Mouse (Mus musculus) lung, postnatal 36 days (tissue): Measurements from ENCODE around the gene Col11a2.
"Not testable (repeated sequence)": the region's sequence is repeated elsewhere in the genome, so short reads cannot be mapped to it uniquely, and the experiment has no call there.

Source experiments
- DNase-seq: peaks from one replicate; pipeline ENCODE4 v3.0.0; 2022; ENCODE audit warnings: mixed read lengths

The Col11a2 gene

GRCm38 (mm10) chr17:34038878-34039561, at the start of gene Col11a2:
TSS of gene Col11a2 (plus strand) at chr17:34039437.
- DNase-seq: no peak

- peak; percentile 80 for DNase-seq
These were observed 47.2 kb upstream of the Col11a2 start for GRCm38 (mm10) chr17:33991788-33992664.

DNA sequence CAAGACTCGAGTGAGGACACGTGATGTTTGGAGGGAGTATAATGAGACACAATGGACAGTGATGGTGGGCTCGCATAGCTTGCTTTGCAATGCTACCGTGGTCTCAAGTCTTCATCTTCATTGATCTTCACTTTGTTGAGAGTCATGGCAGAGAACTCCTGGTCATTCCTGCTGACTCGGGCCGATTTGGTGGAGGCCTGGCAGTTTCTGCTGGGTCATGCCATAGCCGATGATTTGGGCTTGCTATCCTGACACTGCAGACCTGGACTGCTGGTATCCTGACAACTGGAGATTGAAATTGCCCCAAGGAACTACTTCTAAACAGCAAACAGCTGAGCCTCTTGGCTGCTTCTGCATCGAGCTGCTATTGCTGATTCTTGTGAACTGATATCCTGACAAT, 44.3 kb upstream of the Col11a2 start:
- DNase-seq: no peak

DNA sequence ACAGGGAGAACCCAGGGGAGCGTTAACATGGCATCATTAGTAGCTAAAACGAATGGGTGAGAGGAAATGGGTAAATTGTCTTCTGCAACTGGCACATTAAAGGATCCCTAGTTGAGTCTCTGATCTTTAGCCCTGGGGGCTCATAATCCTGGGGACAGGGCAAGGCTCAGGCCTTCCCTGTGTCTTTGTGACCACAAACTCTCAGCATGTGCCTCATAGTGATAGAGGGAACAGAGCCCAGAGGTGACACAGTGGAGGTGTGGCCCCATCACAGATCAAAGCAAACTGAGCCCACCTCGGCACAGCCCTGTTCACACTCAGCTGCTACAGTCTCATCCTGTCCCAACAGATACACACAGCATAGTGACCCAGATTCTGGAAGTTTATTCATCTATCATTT, 43.6 kb upstream of the Col11a2 start:
- no peak for DNase-seq

GRCm38 (mm10) chr17:33997025-33997424, 42.2 kb upstream of the Col11a2 start:
- DNase-seq: not testable (repeated sequence)

GRCm38 (mm10) chr17:33998697-33999096, 40.5 kb upstream of the Col11a2 start:
- DNase-seq: not testable (repeated sequence)

- peak; percentile 53 for DNase-seq
These were observed 39.7 kb upstream of the Col11a2 start for GRCm38 (mm10) chr17:33999341-34000149.

GRCm38 (mm10) chr17:34000150-34000537, 39.1 kb upstream of the Col11a2 start, which contains the start of gene H2-K1:
TSS of gene H2-K1 (minus strand) at chr17:34000347.
- DNase-seq: peak; percentile 98

- not testable (repeated sequence) for DNase-seq
These were observed 38.4 kb upstream of the Col11a2 start for GRCm38 (mm10) chr17:34000796-34001195.

GRCm38 (mm10) chr17:34003426-34003825, 35.8 kb upstream of the Col11a2 start:
- peak; percentile 57 for DNase-seq

GRCm38 (mm10) chr17:34006570-34006969, 32.7 kb upstream of the Col11a2 start:
- DNase-seq: no peak

DNA sequence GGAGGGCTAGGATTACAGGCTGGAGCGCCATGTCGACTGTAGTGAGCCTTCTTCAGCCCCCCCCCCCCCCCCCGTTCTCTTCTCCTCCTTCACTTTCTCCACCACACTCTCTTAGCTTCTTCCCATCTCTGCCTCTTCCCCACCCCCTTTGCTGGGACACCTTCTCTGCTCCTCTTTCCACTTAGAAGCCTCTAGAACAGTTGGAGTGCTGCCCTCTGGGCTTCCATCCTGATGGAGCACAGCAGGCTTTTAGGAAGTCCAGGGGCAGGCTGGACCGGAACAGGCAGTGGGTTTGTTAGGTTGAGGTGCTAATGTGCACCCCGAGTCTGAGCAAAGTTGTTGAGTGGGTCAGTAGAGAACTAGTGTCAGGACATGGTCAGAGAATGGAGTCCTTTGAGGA, 29.1 kb upstream of the Col11a2 start:
- DNase-seq: no peak

DNA sequence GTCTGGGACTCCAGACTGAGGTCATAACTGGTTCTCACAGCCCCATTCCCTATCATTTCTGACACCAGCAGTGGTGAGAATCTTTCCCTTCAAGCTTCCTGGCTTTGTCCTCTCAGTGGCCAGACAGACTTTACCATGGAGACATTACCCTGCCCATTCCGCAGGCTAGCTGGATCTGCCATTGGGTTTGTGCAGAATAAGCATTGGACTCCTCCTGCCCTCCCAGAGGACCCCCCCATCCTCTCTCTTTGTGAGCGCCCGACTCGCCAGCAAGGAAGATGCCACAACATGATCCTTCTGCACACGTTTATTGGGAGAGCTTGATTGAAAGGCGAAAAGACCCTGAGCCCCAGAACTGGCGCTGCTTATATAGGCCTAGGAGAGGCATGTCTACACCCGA, 25.8 kb upstream of the Col11a2 start:
- DNase-seq: no peak

DNA sequence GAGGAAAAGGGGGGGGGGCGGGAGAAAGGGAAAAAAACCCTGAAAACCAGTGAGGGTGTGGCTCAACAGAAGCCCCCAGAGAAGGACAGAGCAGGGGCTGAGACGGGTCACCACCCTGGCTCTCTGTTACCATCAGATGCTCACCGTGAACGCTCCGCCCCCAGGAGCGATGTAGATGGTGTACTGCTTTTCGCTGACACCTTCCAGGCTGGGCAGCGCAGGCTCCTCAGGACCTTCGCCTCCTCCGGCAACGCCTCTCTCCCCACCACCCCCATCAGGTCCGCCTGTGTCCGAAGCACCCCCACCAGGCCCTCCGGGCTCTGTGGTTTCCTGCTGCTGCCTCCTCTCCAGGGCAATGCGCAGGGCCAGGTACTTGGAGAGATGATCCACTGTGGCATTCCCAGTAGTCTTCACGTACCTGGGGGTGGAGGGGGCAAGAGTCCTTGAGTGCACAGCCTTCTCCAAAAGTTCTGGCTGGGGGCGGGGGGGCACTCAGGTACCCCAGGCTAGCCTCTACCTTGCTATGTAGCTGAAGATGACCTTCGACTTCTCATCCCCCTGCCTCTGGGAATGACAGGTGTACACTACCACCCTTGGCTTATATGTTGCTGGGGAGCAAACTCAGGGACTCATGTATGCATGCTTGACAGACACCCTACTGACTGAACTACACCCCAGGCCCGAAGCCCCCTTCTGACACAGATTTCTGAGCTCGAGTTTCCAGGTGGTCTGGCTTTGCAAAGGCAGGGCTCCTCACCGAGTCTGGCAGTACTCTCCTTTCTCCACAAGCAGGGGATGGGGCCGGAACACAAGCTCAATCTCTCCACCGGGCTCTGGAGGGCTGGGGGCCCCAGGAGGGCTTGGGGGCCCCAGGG, 17.5 kb upstream of the Col11a2 start:
- DNase-seq: no peak

- DNase-seq: no peak
These were observed 16.8 kb upstream of the Col11a2 start for GRCm38 (mm10) chr17:34022414-34022783.

DNA sequence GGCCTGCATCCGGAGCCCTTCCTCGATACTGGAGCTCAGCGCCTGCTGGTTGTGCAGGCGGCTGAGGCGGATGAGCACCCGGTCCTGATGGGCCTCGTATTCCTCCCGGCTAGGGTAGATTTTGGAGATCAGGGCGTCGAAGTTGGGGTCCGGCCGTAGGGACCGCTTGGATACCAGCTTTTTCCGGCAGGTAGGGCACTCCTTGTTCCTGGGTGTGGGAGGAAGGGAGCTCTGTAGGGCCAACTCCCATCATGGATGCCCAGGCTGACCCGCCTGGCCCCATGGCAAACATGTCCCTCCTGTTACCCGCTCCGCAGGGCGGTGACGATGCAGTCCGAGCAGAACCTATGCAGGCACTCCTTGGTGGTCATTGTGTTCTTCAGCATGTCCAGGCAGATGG, 16.2 kb upstream of the Col11a2 start:
- no peak for DNase-seq

DNA sequence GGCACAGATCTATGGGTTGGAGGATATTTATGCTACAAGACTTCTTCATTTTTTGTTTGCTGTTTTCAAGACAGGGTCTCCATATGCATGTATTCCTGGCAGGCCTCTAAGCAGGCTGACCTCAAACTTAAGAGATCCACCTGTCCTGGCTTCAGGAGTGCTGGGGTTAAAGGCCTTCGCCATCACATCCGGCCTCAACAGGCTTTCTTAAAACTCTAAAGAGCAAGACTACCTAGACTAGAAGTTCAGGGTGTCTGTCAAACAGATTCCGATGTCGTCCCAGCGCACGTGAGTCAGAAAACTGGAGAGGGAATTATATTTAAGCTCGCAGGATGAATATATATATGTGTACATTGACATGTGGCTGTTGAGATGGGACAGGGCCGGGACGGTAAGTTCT, 15.6 kb upstream of the Col11a2 start:
- no peak for DNase-seq

DNA sequence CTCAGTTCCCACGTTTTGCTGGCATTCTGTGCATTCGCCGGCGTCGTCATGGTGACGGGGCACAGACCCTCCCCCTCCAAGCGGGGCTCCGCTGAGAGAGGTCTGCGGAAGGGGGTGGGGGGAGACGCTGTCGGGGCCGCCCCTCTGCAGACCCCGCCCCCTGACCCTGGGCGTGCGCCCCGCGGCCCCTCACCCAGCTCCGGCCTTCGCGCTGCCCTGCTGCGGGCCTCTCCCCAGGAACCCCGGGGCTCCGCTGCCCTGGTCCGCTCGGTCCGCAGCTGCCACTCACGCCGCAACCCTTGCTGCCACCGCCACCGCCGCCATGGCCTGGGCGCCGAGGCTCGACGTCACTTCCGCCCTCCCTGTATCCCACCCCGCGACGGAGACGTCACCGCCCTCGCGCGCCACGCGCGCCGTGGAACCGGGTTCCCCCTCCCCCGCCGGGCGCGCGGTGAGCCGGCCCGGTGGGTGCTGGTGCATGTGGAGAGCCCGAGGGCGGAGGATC, 14.9 kb upstream of the Col11a2 start, which contains the start of gene Ring1:
Gene Ring1 (minus strand): TSS at position 364 of the 505 bp plus-strand sequence.
- DNase-seq: peak; percentile 86

DNA sequence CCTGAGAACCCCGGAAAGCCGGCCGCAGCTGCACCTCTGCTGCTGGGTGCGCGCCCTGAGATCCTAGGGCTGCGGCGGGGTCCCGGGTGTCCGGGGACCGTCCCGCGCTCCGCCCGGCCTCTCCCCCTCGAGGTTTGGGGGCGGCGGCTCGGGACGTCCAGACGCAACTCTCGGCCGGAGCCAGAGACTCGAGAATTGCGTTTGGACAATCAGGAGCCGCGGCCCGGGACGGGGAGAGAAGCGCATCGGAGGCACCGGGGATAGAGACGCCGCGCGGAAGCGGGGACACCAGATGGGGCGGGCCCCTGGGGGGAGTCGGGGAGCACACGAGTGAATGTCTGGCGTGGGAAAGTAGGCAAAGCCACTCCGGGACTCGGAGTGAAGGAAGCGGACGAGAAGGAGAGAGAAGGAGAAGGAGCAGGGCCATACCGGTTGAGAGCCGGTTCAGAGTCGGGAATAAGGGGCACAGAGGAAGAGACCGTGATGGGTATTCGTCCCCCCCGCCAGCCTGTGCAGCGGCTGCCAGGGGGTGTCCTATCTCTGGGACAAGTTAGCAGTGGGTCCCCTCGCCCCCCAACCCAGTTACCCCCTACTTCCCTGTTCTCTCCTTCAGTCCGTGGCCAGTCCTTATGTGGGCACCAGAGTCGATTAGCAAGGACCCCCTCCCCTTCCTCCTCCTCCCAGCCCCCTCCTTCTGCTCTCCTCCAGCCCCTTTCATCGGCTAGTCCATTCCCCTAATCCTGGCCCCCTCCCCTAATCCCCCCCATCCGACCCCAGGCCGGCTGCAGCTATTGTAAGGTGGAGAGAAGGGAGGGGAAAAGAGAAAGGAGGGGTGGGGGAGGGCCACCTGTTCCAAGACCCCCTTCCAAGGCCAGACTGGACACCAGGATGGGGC, 14.1 kb upstream of the Col11a2 start:
- no peak for DNase-seq

DNA sequence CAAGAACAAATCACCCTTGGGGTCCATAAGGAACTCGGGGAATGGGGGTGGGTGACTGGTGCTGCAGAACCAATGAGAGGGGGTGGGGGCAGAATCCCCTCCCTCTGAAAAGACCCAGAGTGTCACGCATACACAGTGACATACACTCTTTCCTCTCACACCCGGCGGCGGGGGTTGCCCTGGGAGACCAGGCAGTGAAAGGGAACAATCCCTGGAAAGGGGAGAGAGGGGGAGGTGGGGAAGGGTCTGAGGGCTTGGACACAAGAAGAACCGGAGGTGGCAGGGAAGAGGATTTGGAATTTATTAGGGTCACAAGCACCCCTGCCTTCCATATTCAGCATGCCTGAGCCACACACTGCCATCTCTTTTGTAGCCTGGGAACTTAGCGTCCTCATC, 13.5 kb upstream of the Col11a2 start:
- no peak for DNase-seq

DNA sequence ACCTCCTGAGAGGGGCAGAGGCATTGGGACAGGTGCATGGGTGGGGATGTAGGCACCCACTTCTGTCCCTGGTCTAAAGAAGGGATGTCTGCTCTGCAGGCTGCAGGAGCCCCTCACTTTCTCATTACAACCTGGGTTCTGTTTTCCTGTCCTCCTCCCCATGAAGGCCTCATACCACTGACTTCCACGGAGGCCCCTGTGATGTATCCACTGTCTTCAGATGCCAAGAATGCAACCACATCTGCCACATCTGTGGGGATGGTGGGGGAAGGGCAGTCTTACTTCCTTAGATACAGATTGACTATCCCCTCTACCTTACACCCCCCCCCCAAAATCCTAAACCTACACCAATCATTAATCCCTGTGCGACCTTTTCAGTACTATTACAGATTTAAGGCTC, 13.0 kb upstream of the Col11a2 start:
- no peak for DNase-seq
